Mouse (Mus musculus): ENCODE results near the gene Tff3.

Tff3 gene

GRCm38 (mm10) chr17:31129452-31129851 is at the start of gene Tff3:
Gene Tff3, minus strand, starts transcription at chr17:31129646.
- no peak for DNase-seq

GRCm38 (mm10) chr17:31176321-31176720 is 46.9 kb upstream of the Tff3 start:
- no peak for DNase-seq

DNA sequence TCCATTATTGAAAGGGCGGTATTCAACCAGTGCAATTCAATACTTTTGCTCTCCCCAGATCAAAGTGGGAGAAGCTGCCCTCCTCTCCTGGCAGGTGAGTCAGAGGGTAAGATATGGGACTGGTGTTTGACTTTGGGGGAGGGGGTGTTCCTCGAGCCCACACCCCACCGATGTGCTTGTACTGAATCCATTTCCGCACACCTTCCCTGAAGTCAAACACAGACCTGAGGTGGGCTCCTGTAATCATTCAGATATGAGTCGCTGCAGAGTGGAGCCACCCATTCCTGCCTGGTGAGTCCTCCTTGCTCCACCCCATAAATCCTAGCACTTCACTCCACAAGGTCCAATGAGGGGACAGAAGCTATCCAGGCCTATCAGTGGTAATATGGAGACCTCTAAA is 40.4 kb upstream of the Tff3 start:
- no peak for DNase-seq

GRCm38 (mm10) chr17:31165127-31165526 is 35.7 kb upstream of the Tff3 start, which contains the start of gene Tff1:
Gene Tff1, minus strand, starts transcription at chr17:31165277.
- DNase-seq: no peak

DNA sequence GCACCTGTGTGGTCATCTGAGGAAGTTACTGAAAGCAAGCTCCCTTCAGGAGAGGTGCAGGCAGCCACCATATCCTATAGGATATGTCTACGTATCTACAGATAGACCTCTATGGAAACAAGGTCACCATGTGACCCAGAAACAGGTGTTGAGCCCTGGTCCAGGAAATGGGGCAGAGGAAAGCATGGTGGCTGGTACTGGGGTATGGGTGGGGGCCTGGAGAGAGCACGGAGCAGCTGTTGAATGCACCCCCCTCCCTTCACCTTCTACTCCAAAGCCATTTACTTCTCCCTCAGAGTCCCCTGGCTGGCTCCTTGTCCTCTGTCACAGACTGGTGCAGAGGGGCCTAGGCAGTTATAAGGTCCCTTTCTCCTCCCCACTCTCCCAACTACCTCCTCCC is 34.4 kb upstream of the Tff3 start:
- no peak for DNase-seq

DNA sequence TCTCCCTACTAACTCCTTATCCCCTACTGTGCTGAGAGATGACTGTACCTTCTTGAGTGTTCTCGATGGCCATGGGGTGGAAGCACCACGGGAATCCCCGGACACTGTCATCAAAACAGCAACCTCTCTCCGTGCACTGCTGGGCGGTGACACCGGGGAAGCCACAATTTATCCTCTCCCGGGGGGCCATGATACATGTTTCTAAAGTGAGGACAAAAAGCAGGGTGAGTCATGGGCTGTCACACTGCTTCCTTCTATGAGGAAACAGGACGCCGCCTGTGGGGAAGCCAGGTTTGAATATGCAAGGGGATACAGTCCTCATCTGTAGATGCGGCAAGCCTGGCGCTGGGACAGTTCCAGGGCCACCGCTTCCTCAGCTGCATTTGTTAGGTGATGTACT is 33.2 kb upstream of the Tff3 start:
- DNase-seq: no peak

DNA sequence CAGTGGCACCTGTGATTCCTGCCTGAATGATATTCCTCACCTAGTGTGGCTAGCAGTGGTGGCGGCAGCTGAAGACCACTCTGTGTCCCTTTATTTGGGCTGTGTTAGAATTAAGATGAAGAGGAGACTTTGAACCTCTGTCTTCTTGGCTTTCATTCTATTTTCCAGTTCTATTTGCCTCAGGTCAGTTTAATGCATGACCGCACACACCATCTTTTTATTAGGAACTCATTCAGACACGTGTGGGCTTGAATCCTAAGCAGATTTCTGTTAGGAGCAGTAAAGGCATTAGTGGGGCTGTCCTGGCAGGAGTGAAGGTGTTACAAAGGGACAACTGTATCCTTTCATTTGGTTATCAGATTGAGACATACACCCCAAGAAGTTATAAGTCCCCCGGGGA is 30.8 kb upstream of the Tff3 start:
- DNase-seq: no peak

DNA sequence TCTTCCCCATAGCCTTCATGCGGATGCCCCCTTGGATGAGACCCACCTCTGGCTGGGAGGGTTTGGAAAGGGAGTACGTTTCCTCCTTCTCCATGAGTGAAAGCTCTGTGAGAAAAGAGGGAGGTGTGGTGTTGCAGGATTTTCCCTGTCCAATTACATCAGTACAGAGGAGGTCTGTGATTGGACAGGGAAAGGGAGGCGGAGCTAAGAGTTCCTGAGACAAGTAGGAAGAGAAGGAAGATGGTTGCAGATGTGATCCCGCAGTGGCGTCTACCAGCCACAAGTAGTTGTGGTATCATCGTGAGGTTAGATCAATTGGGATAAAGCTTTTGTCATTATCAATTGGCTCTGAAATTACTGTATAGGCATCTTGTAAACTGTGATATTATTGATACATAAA is 28.5 kb upstream of the Tff3 start:
- DNase-seq: no peak

DNA sequence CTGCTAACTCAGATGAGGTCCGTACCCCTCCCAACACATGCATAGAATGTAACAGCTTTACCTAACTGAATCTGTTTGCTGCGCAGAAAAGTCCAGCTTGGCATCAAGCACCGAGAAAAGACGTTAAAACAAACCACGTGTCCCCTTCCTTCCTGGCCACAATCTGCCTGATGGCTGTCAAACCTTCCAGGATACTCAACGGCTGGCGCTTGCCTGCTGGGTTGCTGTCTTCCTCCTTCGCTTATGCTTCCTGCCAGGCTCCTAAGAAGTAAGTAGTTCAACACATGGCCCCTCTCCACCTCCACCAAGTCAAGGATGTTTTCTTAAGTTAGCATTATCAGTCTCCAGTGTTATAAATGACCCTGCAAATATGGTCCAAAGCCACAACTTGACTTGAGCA is 24.3 kb upstream of the Tff3 start:
- DNase-seq: no peak

GRCm38 (mm10) chr17:31152966-31153499 is 23.6 kb upstream of the Tff3 start:
- no peak for DNase-seq

DNA sequence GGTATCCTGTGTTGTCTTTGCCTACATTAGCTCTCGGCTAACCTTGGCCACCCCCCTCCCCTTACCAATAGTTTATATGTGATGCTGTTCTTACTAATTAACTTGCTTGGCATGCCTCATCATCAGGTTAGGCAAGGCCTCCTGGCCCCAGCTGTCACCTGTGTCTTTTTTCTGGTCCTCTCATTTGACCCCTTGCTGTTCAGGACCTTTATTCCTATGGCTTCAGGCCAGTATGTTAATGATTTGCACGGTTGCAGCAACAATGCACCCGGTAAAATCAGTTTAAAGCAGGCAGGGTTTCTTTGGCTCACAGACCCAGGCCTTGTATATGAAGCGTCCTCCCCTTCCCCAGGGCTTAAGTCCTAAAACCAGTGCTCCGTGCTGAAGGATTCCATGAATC is 23.1 kb upstream of the Tff3 start:
- no peak for DNase-seq

GRCm38 (mm10) chr17:31145998-31146397 is 16.6 kb upstream of the Tff3 start:
- no peak for DNase-seq

DNA sequence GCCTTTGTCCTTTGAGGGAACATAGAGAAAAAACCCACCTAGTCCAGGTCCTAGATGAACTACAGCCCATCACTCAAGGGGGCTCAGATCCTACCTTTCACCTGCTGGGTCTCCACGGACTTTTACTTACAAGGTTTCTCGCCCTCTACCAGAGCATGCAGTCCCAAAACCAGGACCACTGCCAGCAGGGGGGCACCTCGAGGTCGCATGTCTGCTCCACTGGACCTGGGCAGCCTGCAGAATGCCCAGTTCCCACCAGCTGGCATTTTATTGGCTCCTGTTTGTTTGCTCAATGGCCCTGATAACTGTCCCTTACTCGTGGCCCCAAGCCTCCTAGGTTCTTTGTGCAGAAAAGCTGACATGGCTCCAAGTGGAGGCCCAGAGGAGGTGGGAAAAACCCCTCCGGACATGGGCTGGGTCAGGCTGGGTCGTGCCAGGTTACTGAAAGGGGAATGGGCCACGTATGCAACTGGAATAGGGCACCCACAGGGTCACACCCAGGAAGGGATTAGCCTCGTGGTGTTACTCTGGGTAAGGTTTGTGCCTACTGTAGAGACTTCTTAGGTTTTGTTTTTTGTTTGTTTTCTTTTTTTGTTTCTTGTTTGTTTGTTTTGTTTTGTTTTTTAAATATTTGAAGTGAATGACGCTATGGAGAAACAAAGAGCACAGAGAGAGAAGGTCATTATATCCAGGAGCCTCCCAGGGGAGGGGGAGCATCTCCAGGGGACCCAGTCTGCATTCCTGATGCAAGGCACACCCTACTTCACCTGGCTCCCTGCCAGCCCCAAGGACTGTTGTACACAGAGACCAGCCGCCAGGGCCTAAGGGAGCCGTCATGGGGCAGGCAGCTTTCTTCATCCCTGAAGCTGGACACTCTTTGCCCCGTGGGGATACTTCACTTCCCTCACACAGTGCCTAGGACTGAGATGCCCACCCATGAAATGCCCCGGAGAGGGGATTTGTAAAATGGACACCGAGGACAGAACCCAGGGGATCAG is 14.9 kb upstream of the Tff3 start, which contains the start of gene Tff2:
TSS of gene Tff2 (minus strand) at position 243 of the 998 bp plus-strand sequence.
- no peak for DNase-seq

GRCm38 (mm10) chr17:31142116-31142515 is 12.7 kb upstream of the Tff3 start:
- DNase-seq: no peak

DNA sequence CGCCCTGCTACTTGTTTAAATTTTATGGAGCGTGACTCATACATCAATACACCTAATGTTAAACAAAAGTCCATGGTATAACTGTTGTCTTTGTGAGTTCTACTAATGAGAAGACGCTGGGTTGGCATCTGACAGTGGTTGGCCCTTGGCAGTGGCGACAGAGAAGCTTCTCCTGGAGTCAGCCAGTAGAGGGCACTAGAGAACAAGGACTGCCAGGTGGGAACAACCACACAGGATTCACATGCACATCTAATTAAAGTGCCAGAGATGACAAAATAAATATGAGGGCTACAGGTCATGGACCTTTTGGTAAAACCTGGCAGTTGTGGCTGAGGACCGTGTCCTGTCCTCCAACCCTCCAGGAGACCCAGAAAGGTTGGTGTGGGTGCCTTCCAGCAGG is 9.0 kb upstream of the Tff3 start:
- DNase-seq: peak; percentile 68

GRCm38 (mm10) chr17:31136821-31137220 is 7.4 kb upstream of the Tff3 start:
- DNase-seq: no peak

DNA sequence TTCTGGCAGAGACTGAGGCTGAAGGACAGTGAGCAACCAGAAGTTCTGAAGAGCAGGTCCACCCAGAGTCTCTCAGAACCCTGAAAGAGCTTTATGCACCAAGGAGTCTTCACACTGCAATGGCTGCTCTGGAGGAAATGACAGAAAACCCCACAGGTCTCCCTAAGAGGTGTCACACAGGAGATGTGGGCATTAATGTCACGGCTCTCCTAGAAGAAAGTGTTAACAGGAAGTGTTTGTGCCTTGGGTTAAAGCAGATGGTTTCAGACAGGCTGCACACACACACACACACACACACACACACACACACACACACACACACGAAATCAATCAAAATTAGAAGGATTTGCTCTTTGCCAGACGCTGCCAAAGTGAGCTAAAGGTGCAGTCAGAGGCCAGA is 6.8 kb upstream of the Tff3 start:
- DNase-seq: no peak

DNA sequence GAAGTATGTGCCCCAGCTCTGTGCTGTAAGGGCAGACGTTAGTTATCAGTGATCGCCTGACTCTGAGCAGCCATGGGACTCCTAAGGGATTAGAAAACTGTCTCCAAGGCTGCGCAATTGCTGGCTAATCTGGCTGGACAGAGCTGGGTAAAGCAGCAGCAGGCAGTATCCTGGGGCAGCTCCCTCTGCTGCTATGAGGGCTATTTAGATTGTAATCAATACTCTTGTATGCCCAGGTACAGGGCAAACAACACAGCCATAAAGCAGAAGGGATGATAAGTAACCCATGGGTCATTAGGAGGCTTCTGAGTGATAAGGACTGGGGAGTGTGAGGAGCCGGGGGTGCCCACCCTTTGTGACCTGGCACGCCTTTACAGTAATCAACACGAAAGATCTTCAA is 5.5 kb upstream of the Tff3 start:
- no peak for DNase-seq

- no peak for DNase-seq
These were observed 4.3 kb upstream of the Tff3 start for GRCm38 (mm10) chr17:31133776-31134175.

DNA sequence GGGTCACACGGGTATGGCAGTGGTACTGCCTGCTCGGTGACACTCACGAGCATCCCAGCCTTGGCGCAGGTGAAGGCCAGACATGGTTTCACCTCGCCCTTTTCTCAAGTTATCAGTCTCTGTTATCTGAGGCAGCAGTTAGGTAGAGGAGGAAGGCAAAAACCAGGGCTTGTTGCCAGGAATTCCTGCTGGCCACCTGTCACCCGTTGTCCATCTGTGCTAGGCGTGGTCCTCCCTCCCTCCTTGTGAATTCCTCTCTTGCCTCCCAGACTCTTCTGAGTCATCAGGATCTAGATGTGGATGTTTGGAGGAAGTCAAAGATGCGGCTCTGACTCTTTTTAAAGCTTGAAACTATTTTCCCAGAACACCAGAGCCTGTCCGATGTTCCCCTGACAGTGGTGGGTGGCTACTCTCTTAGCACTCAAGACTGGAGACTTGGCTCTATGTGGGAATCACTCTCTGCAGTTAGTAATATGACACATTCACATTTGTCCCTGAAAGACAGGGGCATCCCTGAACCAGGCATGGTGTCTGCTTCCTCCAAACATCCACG is 1.9 kb upstream of the Tff3 start:
- peak; percentile 92 for DNase-seq

GRCm38 (mm10) chr17:31128708-31129318 is 633 bp downstream of the Tff3 start:
- no peak for DNase-seq

GRCm38 (mm10) chr17:31125548-31126266 is 3.7 kb downstream of the Tff3 start:
- peak; percentile 97 for DNase-seq

DNA sequence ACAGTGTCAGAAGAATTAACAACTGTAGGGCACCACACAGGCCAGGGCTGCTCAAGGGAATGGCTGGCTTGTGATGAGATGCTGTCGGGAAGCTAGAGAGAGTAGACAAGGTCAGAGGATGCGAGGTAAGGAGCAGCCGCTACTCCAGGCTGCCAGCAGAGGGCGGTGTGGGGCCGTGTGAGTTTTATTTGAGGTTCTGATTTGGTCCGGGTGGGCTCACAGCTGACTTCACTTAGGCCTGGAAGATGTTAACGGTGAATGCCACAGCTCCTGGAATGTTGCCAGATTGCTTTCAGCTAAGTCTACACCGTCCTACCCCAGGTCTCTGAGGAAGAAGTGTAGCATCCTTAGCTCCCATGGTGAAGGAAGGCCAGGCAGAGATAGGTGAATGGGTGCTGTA is 7.5 kb downstream of the Tff3 start:
- DNase-seq: peak; percentile 72
